Mouse (Mus musculus) C2C12 (cell line): ENCODE results near the gene Ptpn9. TPM values are rescaled to one million over a fixed set of nuclear protein-coding genes. Genes with fewer than 3 reads are reported as not detected.

Experiments used
- H3K27me3 ChIP-seq: one replicate; pipeline ENCODE4 v1.6.1; 2011; ENCODE audit not compliant: control insufficient read depth, insufficient read depth, insufficient read length
- H3K36me3 ChIP-seq: one replicate; pipeline ENCODE4 v1.6.1; 2011; ENCODE audit not compliant: control insufficient read depth, insufficient read depth
- H3K4me3 ChIP-seq: one replicate; pipeline ENCODE4 v1.5.1; 2011; ENCODE audit warnings: mild to moderate bottlenecking, control low read depth; ENCODE audit not compliant: poor library complexity, insufficient read depth, severe bottlenecking
- H3K79me2 ChIP-seq: one replicate; pipeline ENCODE4 v1.6.1; 2011; ENCODE audit not compliant: control insufficient read depth, insufficient read depth
- H3K79me3 ChIP-seq: one replicate; pipeline ENCODE4 v1.6.1; 2011; ENCODE audit warnings: low read depth, control low read depth
- H3ac ChIP-seq: one replicate; pipeline ENCODE3; 2011; ENCODE audit warnings: low read depth; ENCODE audit not compliant: control insufficient read depth, insufficient read length
- CEBPB ChIP-seq: IDR thresholded peaks from one replicate; pipeline ENCODE4 v1.6.1; 2011; ENCODE audit warnings: low read depth, mild to moderate bottlenecking, control low read depth, moderate library complexity
- CTCF ChIP-seq: IDR thresholded peaks from one replicate; pipeline ENCODE4 v1.5.1; 2011; ENCODE audit not compliant: control insufficient read depth, insufficient read depth, insufficient read length
- FOSL1 ChIP-seq: IDR thresholded peaks from one replicate; pipeline ENCODE4 v1.8.0; 2011; ENCODE audit warnings: mild to moderate bottlenecking, low read length; ENCODE audit not compliant: poor library complexity, insufficient read depth, severe bottlenecking
- MAX ChIP-seq: IDR thresholded peaks from one replicate; pipeline ENCODE4 v1.6.1; 2011; ENCODE audit warnings: mild to moderate bottlenecking, control low read depth
- MYOD1 ChIP-seq: IDR thresholded peaks from one replicate; pipeline ENCODE4 v1.6.1; 2011; ENCODE audit warnings: low read depth; ENCODE audit not compliant: control insufficient read depth, insufficient read length
- MYOG ChIP-seq: IDR thresholded peaks from one replicate; pipeline ENCODE4 v1.6.1; 2011; ENCODE audit not compliant: control insufficient read depth, insufficient read length; ENCODE audit errors: extremely low read depth
- USF1 ChIP-seq: IDR thresholded peaks from one replicate; pipeline ENCODE4 v1.6.1; 2011; ENCODE audit warnings: low read depth, mild to moderate bottlenecking, control low read depth, moderate library complexity
- polyA plus RNA-seq: library from polyadenylated mRNA; unstranded; fragments of >200 nt; fragmentation: generic; extraction: Trizol; gene quantifications from one replicate; pipeline ENCODE4 v1.2.1, GENCODE M21; 2012; ENCODE audit warnings: missing spikeins

Ptpn9 gene
- polyA plus RNA-seq, 1 experiment: 22.2 TPM

DNA sequence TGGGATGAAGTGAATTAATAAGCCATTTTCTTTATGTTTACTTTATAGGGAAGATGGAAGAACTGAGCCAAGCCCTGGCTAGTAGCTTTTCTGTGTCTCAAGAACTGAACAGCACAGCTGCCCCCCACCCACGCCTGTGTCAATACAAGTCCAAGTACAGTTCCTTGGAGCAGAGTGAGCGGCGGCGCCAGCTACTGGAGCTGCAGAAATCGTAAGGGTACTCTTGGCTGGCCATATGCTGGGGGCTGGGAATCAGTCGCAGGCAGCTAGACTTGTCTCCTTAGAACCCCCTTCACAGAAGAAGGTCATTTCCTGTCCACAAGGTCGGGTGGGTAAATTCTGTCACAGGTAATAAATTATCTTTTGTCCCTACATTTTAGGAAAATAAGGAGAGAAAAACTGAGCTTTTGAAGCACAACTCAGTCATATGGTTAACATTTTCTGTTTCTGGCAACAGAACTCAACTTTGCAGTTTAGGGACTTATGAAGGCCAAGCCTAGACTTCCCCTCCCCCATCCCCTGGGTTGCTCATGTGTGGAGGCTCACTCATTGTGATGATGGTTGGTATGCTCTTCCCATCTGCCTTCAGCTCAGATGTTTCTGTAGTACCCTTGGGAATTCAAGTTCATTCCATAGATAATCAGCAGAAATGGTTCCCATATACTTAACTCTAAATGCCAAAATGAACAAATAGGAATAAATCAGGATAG lies 37.6 kb upstream of the Ptpn9 start:
- TF ChIP-seq USF1: no peak
- TF ChIP-seq MYOD1: no peak
- no peaks in the 10 kb centered on the region for H3K79me2 ChIP-seq
- H3K79me3 ChIP-seq: no peaks in the 10 kb centered on the region
- H3ac ChIP-seq: no peak overlapping the region
- H3K4me3 ChIP-seq: no peak overlapping the region
- H3K36me3 ChIP-seq: peaks cover 5% of the 10 kb centered on the region
- no peaks in the 10 kb centered on the region for H3K27me3 ChIP-seq

DNA sequence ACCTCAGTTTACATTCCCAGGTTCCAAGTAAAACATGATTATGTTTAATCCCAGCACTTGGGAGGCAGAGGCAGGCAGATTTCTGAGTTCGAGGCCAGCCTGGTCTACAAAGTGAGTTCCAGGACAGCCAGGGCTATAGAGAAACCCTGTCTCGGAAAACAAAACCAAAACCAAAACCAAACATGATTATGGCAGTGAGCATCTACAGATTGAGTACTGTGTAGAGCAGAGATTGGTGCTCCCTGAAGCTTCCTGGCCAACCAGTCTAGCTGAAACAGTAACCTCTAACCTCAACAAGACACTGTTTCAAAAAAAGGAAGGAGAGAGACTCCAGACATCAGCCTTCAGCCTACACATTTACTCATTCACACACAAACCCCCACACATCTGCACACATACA lies 36.0 kb upstream of the Ptpn9 start:
- H3K79me3 ChIP-seq: no peaks in the 10 kb centered on the region
- H3K4me3 ChIP-seq: no peak overlapping the region
- no peaks in the 10 kb centered on the region for H3K27me3 ChIP-seq
- H3K36me3 ChIP-seq: peaks cover 13% of the 10 kb centered on the region
- no peak overlapping the region for H3ac ChIP-seq
- TF ChIP-seq MYOD1 (no peak), CEBPB (no peak), FOSL1 (no peak), MAX (no peak), CTCF (no peak), MYOG (no peak), USF1 (no peak)
- no peaks in the 10 kb centered on the region for H3K79me2 ChIP-seq

DNA sequence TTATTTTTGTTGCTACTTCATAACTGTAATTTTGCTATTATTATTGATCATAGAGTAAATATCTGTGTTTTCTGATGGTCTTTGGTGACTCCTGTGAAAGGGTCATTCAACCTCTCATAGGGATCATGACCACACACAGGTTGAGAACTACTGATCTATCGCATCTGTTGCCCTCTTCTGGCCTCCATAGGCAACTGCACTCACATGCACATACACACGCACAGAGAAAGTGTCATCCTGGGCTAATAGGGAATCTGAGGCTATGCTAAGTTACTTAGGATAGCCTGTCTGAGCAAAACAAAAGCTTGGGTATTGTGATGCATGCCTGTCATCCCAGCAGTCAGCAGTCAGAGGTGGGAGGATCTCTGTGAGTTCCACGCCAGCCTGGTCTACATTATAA lies 33.1 kb upstream of the Ptpn9 start:
- TF ChIP-seq USF1 (no peak), CEBPB (no peak), FOSL1 (no peak), MAX (no peak), MYOG (no peak), CTCF (no peak), MYOD1 (no peak)
- H3K4me3 ChIP-seq: no peak overlapping the region
- H3K36me3 ChIP-seq: peaks cover 27% of the 10 kb centered on the region
- no peak overlapping the region for H3ac ChIP-seq
- H3K27me3 ChIP-seq: no peaks in the 10 kb centered on the region
- no peaks in the 10 kb centered on the region for H3K79me2 ChIP-seq
- H3K79me3 ChIP-seq: no peaks in the 10 kb centered on the region

DNA sequence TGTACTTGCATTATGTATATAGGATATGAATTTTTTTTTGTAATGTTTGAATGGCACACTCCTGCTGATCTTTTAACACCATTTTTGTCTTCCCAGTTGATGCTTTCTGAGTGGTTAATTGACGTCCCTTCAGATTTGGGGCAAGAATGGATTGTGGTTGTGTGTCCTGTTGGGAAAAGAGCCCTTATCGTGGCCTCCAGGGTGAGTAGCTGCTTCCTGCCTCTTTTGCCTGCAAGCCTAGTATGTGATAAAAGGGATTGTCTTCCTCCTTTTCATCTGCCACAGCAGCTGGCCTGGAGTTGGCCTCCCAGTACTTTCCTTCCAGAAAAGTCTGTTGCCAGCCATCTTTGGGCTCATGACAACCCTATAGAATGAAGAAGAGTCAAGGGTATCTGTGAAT lies 24.6 kb upstream of the Ptpn9 start:
- no peaks in the 10 kb centered on the region for H3K27me3 ChIP-seq
- no peaks in the 10 kb centered on the region for H3K79me2 ChIP-seq
- no peak for TF ChIP-seq FOSL1
- no peak for TF ChIP-seq CTCF
- no peak for TF ChIP-seq USF1
- peaks cover 6% of the 10 kb centered on the region for H3K36me3 ChIP-seq
- no peak overlapping the region for H3ac ChIP-seq
- no peaks in the 10 kb centered on the region for H3K79me3 ChIP-seq
- no peak overlapping the region for H3K4me3 ChIP-seq

DNA sequence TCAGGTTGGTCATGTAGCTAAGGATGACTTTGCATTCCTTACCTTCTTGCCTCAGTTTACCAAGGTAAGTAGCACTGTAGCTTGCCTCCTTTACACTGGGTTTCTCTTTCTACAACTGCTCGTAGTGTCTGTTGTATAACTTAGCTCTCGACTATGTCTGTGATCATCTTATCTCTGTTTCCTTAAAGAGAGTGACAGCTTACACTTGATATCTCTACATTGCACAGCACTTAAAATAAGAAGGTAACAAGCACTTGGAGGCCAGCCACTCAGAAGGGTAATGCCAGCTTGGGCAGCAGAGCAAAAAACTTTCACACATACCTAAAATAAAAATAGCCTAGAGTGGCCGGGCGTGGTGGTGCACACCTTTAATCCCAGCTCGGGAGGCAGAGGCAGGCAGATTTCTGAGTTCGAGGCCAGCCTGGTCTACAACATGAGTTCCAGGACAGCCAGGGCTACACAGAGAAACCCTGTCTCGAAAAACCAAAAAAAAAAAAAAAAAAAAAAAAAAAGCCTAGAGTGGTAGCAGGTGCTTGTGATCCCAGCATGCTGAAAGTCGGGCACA lies 20.7 kb upstream of the Ptpn9 start:
- Histone ChIP-seq H3K4me3 (no peak overlapping the region), H3K27me3 (no peaks in the 10 kb centered on the region), H3K79me3 (no peaks in the 10 kb centered on the region), H3K79me2 (no peaks in the 10 kb centered on the region), H3ac (no peak overlapping the region), H3K36me3 (no peaks in the 10 kb centered on the region)
- TF ChIP-seq MAX (no peak), MYOG (no peak), CEBPB (no peak), CTCF (no peak), FOSL1 (no peak), USF1 (no peak), MYOD1 (no peak)

DNA sequence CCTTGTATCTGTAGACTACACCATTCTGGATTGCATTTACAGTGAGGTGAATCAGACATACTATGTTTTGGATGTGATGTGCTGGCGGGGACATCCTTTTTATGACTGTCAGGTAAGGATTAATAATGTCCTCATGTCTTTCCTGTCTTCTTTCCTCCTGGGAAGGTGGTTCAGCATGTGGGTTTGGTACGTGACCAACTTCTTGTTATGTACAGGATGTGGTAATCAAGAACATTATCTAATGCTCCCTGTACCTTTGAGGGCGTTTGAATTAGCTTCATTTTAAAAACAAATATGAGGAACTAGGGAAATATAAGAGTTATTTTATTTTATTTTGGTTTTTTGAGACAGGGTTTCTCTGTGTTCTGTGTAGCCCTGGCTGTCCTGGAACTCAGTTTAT lies 19.5 kb upstream of the Ptpn9 start:
- TF ChIP-seq USF1: no peak
- no peak for TF ChIP-seq MAX
- no peak for TF ChIP-seq CEBPB
- no peak for TF ChIP-seq MYOD1
- no peak for TF ChIP-seq MYOG
- no peak for TF ChIP-seq FOSL1
- no peak overlapping the region for H3K4me3 ChIP-seq
- no peaks in the 10 kb centered on the region for H3K79me2 ChIP-seq

More for the DNA sequence above, 19.5 kb upstream of the Ptpn9 start:
- no peaks in the 10 kb centered on the region for H3K27me3 ChIP-seq
- H3ac ChIP-seq: no peak overlapping the region
- H3K36me3 ChIP-seq: no peaks in the 10 kb centered on the region
- no peaks in the 10 kb centered on the region for H3K79me3 ChIP-seq
